Mouse (Mus musculus) gastrocnemius, postnatal 10 days (tissue): ENCODE measurements around the gene Stoml2. TPM values are rescaled to one million over a fixed set of nuclear protein-coding genes. Genes with fewer than 3 reads are reported as not detected.
A peak's percentile ranks its signal among the peaks of the same experiment; 100 is the strongest.

Experiments
- DNase-seq: peaks from one replicate; pipeline ENCODE4 v3.0.0; 2021; ENCODE audit warnings: mixed read lengths
- long read RNA-seq, 2 experiments: library from polyadenylated mRNA; stranded (forward); transcript quantifications; one replicate each; pipeline ENCODE4 v2.0.0; 2021
- total RNA-seq, 2 experiments: library from RNA; stranded (reverse); gene quantifications; 2 replicates each; pipeline ENCODE4 v1.2.3; 2021

Gene Stoml2
- 10 to 100 TPM; 81.8 to 84.3 TPM for total RNA-seq
- long read RNA-seq, experiment 1, transcript Stoml2-201 (10 exons, 1,874 nt), result major isoform, 106 of 112 reads
- long read RNA-seq, experiment 1, partial matches to known transcripts, result 1 of 112 reads
- long read RNA-seq, experiment 1, other reads (novel, unspliced or antisense), result 4 of 112 reads
- long read RNA-seq, experiment 2, transcript Stoml2-201 (10 exons, 1,874 nt), result major isoform, 111 of 120 reads
- long read RNA-seq, experiment 2, partial matches to known transcripts, result 3 of 120 reads
- long read RNA-seq, experiment 2, other reads (novel, unspliced or antisense), result 6 of 120 reads

DNA sequence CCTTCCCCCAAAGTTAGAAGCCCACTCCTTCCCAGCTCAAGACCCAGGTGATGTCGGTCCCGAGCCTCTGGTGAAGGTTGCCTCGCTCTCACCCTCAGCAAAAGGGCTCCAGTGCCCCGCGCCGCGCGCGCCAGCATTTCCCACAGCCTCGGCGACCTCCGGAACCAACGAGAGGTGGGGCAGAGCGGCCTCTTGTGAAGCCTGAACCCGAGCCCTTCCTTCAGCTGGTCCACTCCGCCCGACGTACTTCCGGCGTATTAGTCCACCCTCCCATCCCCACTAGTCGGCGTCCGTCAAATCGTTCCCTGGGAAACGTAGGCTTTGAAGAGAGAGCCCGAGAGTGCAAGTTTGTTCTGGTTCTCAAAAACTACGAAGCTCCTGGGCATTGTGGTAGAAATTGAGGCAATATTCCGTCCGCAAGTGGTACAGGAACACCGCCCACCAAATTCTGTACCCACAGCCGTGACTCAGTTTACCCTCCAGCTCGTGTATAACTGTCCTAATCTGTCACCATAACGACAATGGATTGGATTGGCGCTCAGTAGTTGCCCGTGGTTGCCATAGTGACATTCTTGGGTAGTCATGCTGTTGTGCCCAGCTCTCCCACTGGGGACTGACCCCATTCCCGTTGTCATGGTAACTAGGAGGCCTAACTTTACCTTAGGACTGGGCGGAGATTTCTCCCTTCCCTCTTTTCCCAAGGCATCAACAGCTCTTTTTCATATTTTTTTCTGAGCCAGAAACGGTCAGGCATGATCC, at the start of gene Stoml2:
Gene Stoml2, minus strand, starts transcription at position 474 of the 759 bp plus-strand sequence.
- DNase-seq, result peak; percentile 87

DNA sequence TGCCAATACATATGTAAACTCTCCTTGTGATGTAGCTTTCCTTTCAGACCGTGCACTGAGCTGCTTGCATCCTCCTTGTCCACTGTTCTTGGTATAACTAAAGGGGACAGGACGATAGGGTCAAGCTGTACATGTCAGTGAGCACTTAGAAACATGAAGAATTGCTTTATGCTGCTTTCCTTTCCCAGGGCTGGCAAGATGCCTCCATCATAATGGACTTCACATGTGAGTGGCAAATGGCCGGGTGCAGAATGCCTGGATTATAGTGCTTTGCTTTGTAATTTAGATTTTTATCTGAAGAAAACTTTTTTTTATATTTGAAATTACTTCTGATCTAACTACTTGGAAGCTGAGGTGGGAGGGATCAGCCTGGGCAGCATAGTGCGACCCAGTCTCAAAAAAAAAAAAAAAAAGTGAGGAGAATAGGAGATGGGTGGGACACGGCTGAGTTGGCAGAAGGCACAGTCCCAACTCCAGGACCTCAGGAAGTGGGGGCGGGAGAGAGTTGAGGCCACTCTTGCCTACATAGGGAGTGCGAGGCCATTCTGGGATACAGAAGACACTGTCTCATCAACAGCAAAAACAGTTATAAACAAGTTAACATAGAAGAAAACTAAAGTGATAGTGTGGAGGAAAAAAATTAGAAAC, 46.7 kb upstream of the Stoml2 start:
- no peak for DNase-seq

DNA sequence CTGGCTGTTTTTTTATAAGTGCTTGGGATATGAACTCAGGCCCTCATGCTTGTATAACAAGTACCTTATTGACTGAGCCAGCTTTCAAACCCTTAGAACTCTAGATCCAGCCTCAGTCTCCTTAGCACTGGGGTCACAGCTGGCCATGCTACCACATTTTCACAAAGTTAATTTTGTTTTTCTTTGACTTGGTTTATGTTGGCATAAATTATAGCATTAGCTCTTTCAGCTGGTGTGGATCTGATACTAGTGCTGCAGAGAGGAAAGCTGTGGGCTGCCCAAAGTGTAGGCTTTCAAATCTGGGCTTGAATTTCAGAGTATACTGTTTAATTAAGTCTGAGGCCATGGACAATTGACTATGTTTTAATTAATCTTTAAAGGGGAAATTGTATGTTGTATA, 43.4 kb upstream of the Stoml2 start:
- no peak for DNase-seq

DNA sequence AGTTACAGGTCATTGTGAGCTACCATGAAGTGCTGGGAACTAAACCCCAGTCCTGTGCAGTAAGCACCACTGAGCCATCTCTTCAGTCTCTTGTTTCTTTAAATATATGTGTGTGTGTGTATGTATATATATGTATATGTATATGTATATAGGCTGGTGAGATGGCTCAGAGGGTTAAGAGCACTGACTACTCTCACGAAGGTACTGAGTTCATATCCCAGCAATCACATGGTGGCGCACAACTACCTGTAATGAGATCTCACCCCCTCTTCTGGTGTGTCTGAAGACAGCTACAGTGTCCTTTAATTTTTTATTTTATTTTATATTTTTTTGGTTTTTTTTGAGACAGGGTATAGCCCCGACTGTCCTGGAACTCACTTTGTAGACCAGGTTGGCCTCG, 34.0 kb upstream of the Stoml2 start:
- DNase-seq, result no peak

DNA sequence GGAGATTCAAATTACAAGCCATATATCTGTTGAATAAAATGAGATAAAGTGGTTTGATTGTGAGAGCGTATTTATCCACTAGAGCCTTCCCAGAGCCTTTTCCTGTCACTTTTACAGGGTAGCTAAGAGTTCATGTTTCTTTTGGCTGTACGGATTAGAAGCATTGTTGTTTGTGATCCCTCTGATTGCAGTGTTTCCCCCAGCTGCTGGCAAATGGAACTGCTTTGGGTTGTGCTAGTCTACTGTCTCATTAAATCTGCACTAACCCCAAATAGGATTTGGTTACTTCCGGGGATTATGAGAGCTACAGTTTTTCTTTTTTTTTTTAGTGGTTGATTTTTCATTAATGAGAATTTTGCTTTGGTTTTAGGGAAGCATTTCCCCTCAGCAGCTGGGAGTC, 28.8 kb upstream of the Stoml2 start:
- DNase-seq, result no peak

DNA sequence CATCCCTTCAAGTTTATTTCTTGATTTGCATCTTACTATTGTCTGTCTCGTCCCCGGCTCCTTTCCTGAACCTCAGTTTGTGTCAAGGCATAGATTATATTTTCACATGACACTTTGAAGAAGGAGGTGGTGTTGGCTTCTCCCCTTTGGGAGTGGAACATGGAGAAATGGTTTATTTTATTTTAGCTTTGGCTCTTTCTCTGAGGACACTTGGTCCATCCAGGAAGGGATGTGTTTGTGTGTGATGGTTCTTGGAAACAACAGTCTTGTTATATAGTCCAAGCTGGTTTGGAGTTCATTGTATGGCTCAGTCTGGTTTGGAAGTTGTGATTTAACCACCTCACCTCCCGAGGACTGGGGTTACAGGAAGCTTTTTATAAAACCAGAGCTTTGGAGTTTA, 28.2 kb upstream of the Stoml2 start:
- DNase-seq, result no peak

DNA sequence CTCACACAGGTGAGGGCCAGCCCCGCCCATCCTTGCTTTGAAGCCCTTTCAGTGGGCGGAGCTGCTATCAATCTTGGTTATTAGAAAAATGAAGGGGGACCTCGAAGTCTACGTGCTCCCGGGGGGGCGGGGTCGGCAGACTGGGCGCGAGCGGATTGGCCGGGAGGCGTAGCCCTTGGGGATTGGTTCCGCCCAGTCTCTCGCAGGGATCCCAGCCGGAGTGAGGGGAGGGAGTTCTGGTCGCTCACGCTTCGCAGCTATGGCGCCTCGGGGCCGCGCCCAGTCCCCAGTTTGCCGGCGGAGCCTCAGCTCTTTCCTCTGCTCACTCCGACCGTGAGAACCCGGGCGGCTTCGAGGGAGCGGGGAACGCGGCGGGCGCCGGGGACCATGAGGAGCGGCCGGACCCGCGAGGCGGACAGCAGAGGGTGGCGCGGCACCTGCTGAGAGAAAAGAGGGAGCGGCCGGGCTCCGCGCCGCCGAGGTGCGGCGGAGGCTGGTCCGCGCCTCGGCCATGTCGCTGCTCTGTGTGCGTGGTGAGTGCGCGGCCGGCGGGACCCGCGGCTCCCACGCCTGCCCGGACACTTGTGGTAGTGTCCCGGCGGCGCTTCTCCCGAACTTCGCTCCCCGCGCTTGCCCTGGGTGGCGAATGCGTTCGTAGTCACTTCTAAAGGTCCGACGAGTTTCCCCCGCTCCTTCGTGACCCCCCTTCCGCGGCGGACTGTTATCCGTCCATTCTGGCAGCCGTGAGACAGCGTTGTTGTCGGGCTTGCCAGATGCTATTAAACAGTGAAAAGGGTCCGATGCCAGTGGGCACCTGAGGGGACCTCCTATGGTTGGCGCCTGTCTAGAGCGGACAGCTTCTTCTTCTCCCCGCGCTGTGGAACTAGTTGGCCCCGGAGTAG, 27.5 kb upstream of the Stoml2 start, which contains the start of gene Unc13b:
Gene Unc13b, plus strand, starts transcription at position 201 of the 902 bp plus-strand sequence.
- DNase-seq, result peak; percentile 80

DNA sequence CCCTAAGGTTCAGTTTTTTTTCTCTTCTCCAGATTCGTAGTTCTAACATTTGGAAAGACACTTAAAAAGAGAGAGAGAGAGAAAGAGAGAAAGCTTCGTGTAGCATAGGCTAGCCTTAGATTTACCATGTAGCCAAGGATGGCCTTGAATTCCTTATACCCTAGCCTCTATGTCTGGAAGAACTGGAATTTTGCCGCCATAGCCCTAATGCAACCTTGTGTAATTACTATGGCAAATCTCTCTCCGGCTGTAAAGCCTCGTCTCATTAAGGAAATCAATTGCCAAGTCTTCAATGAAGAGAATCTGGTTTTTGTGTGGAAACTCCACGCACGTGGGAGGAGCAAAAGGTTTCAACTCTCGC, 26.9 kb upstream of the Stoml2 start:
- no peak for DNase-seq

DNA sequence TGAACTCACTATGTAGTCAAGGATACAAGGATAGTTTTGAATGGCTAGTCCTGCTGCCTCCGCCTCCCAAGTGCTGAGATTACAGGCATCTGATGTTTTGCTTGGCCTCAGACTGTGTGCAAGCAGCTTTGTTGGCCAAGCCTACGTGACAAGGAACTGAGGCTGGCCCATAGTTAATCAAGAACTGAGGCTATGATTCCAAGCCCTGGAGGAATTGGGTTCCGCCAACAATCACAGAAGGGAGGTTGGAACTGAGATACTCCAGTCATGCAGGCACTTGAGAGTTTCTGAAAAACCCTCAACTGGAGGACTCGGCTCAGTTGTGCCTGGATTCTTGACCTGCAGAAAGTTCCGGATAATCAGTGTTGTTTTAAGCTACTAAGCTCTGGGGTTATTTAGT, 26.1 kb upstream of the Stoml2 start:
- no peak for DNase-seq

DNA sequence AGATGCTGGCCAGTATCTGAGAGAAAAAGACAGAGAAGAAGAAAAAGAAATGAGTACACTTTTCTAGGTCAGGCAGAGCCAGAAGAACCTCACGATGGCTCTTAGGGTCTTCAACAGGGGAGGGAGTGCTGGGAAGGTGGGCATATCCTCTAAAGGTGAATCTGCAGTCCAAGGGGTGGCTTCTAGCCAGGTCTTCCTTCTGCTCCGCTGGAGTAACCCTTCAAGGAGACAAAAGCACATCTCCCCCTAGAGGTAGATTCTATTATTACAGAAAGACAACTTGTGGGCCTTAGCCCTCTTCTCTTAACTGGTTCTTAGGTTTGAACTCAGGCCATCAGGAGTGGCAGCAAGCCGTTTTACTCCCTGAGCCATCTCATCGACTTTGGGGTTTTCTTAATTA, 21.1 kb upstream of the Stoml2 start:
- no peak for DNase-seq

DNA sequence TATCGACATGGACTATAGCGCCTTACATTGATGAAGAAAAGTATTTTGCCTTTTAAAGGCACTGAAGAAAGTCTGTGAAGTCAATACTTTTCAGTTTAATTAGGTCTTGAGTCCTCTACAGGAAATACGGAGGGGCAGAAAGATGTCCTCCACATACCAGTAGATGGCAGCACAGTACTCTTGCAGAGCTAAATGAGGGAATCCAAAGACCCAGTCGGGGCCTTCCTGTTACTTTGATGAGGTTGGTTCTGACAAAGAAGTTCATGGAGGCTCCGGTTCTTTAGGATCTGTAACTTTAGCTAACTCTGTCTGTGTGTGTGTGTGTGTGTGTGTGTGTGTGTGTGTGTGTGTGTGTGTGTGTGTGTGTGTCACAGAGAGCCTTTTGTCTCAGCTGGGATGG, 15.7 kb upstream of the Stoml2 start:
- DNase-seq, result peak; percentile 53

DNA sequence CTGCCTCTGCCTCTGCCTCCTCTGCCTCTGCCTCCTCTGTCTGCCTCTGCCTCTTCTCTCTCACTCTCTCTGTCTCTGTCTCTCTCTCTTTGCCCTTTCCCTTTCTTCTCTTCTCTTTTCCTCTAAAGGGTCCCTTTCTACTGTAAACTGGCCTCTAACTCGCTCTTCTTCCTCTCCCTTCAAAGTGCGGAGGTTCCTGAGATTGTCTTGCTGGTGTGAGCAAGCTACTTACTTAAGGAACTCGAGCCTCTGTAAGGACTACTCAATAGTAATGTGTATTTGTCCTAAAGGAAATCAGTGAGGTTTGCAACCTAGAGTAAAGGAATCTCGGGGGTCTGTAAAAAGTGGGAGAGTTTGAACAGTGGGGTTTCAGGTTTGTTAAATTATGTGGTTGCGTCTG, 15.1 kb upstream of the Stoml2 start:
- no peak for DNase-seq

DNA sequence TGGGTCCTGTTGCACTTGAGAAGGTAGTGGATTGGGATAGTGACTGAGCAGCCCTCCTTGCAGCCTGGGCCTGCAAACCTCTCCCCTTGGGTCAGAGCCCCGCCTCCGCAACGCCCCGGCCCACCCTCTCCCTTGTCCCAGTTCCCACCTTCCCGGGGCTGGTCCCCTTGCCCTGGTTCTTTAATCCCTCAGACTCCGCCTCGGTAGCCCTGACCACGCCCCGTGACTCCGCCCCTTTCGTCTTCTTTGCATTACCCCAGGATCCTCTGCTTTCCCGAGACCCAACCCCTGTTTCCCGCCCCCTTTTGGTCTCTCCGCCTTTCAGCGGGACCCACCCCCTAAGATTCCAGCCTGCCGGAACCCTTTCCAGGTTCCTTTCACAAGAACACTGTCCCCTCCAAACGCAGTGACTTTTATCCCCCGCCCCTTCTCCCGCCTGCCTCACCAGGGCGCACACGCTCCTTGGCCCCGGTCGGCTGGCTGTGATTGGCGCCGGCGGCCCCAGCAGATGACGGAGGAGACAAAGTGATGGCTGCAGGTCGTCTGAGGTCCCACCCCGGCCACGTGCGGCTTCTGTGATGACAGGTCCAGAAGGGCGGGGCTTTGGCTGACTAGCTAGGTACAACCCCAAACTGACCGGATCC, 14.3 kb upstream of the Stoml2 start, which contains the start of gene Fam214b:
Gene Fam214b, minus strand, starts transcription at position 562 of the 644 bp plus-strand sequence.
- peak; percentile 97 for DNase-seq

DNA sequence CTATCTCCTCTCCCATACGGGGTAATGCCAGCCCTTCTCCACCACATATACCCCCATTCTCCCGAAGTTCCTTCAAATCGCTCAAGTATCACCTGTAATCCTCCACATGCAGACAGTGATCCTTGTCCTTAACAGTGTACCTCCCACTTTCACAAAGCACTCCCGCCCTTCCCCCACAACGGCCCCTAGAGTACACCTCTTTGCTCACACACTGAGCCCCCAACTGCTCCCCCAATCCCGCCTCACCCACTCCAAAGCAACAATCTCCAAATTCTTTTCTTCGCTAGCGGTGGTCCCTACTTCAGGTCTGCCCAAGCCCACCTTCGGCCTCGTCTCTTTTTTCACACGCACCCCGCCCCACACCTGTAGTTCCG, 13.8 kb upstream of the Stoml2 start:
- no peak for DNase-seq

DNA sequence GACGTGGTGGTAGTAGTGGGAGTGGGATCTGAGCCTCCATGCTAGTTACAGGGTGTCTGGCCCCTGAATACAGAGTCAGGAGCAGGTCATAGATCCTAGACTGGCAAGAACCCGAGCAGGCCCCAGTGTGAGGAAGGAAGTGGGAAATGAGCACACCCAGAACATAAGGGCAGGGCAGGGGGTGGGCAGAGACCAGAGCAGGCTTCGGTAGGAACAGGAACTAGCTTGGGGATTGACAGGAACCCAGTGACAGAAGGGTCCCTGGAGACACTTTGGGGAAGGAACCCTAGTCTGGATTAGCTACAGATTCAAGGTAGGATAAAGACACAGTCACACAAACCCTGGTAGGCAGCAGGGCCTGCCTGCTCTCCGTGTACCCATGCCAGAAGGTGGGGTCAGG, 13.2 kb upstream of the Stoml2 start:
- no peak for DNase-seq

DNA sequence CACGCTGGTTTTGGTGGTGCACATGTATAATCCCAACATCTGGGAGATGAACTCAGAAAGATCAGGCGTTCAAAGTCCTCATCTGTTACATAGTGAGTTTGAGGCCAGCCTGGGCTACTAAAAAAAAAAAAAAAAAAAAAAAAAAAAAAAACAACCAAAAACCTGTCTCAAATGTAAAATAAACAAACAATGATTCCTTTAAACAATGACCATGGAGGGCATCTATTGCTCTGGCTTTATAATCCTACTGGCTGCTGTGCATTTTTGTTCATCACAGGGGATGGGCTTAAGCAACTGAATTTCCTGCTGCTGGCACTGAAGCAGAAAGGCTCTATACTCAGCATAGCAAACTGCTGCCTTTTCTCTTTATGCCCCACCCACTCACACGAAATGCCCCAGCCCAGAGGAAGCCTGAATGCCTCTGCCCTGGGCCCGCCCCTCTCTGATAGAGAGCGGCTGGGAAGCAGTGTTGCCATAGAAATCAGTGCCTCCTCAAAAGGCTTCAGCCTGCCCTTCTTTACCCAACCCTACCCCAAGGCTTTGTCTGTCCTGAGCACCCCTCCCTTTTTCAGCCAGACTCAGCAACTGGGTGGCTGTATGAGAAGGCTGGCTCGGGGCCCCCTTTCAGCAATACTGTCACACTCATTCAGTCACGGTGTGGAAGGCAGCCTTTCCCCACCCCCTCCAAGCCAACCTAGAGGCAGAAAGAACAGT, 12.3 kb upstream of the Stoml2 start:
- DNase-seq, result no peak

DNA sequence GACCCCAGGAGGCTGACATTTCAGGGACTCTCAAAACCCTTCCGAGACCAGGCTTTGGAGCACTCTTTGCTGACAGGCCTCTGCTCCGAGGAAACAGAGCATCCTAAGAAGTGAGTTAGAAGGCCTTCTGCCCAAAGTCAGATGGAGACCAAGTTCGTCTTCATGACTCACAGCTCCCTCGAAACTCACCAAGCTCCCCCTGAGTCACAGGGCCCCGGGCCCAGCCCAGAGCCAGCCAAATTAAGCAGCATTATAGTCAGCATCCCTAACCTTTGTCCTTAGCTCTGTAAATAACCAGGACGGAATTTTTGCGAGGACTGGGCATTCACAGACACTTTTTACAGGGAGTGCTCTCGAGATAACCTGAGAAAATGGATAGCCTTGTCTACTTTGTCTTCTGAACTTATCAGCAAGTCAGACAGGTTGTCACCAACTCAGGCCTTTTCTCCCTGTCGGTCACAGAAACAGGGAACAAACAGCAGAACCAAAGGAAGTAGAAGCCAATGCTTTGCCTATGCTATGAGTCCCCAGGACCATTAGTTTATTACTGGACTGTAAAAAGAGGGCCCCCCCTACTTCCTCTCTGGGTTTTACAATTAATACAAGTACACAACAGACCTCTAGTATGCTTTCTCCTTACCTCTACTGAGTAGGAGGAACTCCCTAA, 9.5 kb upstream of the Stoml2 start:
- DNase-seq, result no peak

DNA sequence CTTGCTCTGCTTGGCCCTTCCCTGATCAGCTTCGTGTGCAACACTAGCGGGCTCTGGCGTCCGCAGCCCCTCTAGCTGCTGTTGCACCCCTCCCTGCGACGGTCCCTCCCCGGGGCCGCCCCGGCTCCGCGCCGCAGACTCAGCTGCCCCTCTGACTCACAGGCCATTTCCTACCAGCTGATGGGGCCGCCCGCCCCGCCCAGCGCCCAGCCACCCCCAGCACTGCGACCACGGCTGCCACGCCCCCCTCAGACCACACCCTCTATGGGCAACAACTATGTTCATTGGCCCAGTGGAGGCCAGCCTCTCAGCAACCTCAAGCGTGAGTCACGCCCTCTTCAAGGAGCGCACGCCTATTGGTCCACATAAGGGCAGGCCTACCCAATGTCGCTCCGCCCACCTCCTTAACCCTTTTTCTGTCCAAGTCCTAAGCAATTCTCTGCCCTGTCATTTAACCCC, 8.6 kb upstream of the Stoml2 start:
- DNase-seq, result peak; percentile 95

DNA sequence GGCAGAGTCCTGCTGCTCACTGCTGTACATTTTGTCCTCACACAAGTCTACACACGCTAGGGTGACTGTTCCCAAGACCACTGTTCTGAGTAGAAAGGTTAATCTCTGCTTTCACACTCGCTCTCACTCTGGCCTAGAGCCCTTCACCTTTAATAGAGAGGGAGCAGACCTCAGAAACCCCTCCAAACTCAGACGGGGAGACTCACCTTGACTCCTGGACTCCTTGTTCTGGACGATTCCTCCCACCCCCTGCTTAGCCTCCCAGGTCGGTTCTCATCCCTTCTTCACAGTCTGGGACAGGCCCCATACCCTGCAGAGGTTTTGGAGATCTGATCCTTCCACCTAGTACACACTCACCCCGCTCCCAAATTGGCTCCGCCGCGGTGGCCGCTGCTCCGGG, 8.1 kb upstream of the Stoml2 start:
- no peak for DNase-seq
